Mouse (Mus musculus): Measurements from ENCODE around the gene Galntl6. TPM values are rescaled to one million over a fixed set of nuclear protein-coding genes. Genes with fewer than 3 reads are reported as not detected.

Galntl6 gene
- polyA plus RNA-seq, 1 experiment from 2014 or later: 0.20 TPM

GRCm38 (mm10) chr8:58228725-58229124 lies 683.7 kb downstream of the Galntl6 start:
- H3K9ac ChIP-seq: no peak overlapping the region
- WGBS (ENCODE audit: insufficient replicate concordance): 55% methylated on average over 1 of the region's 1 CpGs
- H3K36me3 ChIP-seq: no peaks in the 10 kb centered on the region
- no peaks in the 10 kb centered on the region for H3K27me3 ChIP-seq (replicated peaks)
- H3K4me1 ChIP-seq: no peaks in the 10 kb centered on the region
- no peak overlapping the region for H3K27ac ChIP-seq
- no peaks in the 10 kb centered on the region for H3K9me3 ChIP-seq (replicated peaks)
- no peak overlapping the region for H3K4me2 ChIP-seq
- no peak for ATAC-seq
- no peak overlapping the region for H3K4me3 ChIP-seq

- H3K4me2 ChIP-seq: no peak overlapping the region
- 63% methylated on average over 8 of the region's 8 CpGs for WGBS (ENCODE audit: insufficient replicate concordance)
- H3K27ac ChIP-seq: no peak overlapping the region
- no peaks in the 10 kb centered on the region for H3K36me3 ChIP-seq
- H3K4me3 ChIP-seq: no peak overlapping the region
- H3K27me3 ChIP-seq (replicated peaks): no peaks in the 10 kb centered on the region
- ATAC-seq: no peak
- H3K4me1 ChIP-seq: no peaks in the 10 kb centered on the region
- no peaks in the 10 kb centered on the region for H3K9me3 ChIP-seq (replicated peaks)
- no peak overlapping the region for H3K9ac ChIP-seq
Measured at GRCm38 (mm10) chr8:58217885-58218284, 694.6 kb downstream of the Galntl6 start.

- no peak overlapping the region for H3K27ac ChIP-seq
- no peak for ATAC-seq
- WGBS (ENCODE audit: insufficient replicate concordance): 51% methylated on average over 1 of the region's 1 CpGs
Measured at GRCm38 (mm10) chr8:58189694-58190093, 722.7 kb downstream of the Galntl6 start.

GRCm38 (mm10) chr8:58146961-58147360 lies 765.5 kb downstream of the Galntl6 start:
- H3K9ac ChIP-seq: no peak overlapping the region
- H3K27ac ChIP-seq: no peak overlapping the region
- no peak for ATAC-seq
- H3K27me3 ChIP-seq (replicated peaks): no peaks in the 10 kb centered on the region
- 36% methylated on average over 1 of the region's 1 CpGs for WGBS (ENCODE audit: insufficient replicate concordance)
- no peak overlapping the region for H3K4me2 ChIP-seq
- no peaks in the 10 kb centered on the region for H3K36me3 ChIP-seq
- no peaks in the 10 kb centered on the region for H3K4me1 ChIP-seq
- no peak overlapping the region for H3K4me3 ChIP-seq
- H3K9me3 ChIP-seq (replicated peaks): no peaks in the 10 kb centered on the region

More at GRCm38 (mm10) chr8:58189694-58190093, 722.7 kb downstream of the Galntl6 start:
- Histone ChIP-seq H3K27me3 (replicated peaks) (no peaks in the 10 kb centered on the region), H3K36me3 (no peaks in the 10 kb centered on the region), H3K4me3 (no peak overlapping the region), H3K9ac (no peak overlapping the region), H3K4me2 (no peak overlapping the region), H3K9me3 (replicated peaks) (no peaks in the 10 kb centered on the region), H3K4me1 (no peaks in the 10 kb centered on the region)

- 62% methylated on average over 4 of the region's 4 CpGs for WGBS (ENCODE audit: insufficient replicate concordance)
- H3K36me3 ChIP-seq: no peaks in the 10 kb centered on the region
Measured at GRCm38 (mm10) chr8:58086733-58087132, 825.7 kb downstream of the Galntl6 start.

GRCm38 (mm10) chr8:58084931-58085330 lies 827.5 kb downstream of the Galntl6 start:
- no peaks in the 10 kb centered on the region for H3K36me3 ChIP-seq
- H3K27ac ChIP-seq: no peak overlapping the region
- H3K4me3 ChIP-seq: no peak overlapping the region
- no peaks in the 10 kb centered on the region for H3K27me3 ChIP-seq (replicated peaks)
- H3K4me1 ChIP-seq: no peaks in the 10 kb centered on the region
- no peak overlapping the region for H3K9ac ChIP-seq
- WGBS (ENCODE audit: insufficient replicate concordance): 61% methylated on average over 6 of the region's 6 CpGs
- no peaks in the 10 kb centered on the region for H3K9me3 ChIP-seq (replicated peaks)
- no peak for ATAC-seq
- H3K4me2 ChIP-seq: no peak overlapping the region

More at GRCm38 (mm10) chr8:58086733-58087132, 825.7 kb downstream of the Galntl6 start:
- Histone ChIP-seq H3K27ac (no peak overlapping the region), H3K4me3 (no peak overlapping the region), H3K9me3 (replicated peaks) (no peaks in the 10 kb centered on the region), H3K9ac (no peak overlapping the region), H3K4me2 (no peak overlapping the region), H3K27me3 (replicated peaks) (no peaks in the 10 kb centered on the region), H3K4me1 (no peaks in the 10 kb centered on the region)
- ATAC-seq: no peak

- Histone ChIP-seq H3K9me3 (replicated peaks) (no peaks in the 10 kb centered on the region), H3K36me3 (no peaks in the 10 kb centered on the region), H3K4me1 (no peaks in the 10 kb centered on the region), H3K4me3 (no peak overlapping the region), H3K9ac (no peak overlapping the region), H3K27me3 (replicated peaks) (no peaks in the 10 kb centered on the region), H3K27ac (no peak overlapping the region), H3K4me2 (no peak overlapping the region)
- 59% methylated on average over 5 of the region's 5 CpGs for WGBS (ENCODE audit: insufficient replicate concordance)
- no peak for ATAC-seq
Measured at GRCm38 (mm10) chr8:58081715-58082114, 830.7 kb downstream of the Galntl6 start.

- WGBS (ENCODE audit: insufficient replicate concordance): 77% methylated on average over 4 of the region's 4 CpGs
Measured at GRCm38 (mm10) chr8:58074611-58075010, 837.8 kb downstream of the Galntl6 start.

GRCm38 (mm10) chr8:58073733-58074132 lies 838.7 kb downstream of the Galntl6 start:
- 88% methylated on average over 1 of the region's 1 CpGs for WGBS (ENCODE audit: insufficient replicate concordance)
- ATAC-seq: no peak
- no peaks in the 10 kb centered on the region for H3K4me1 ChIP-seq
- H3K27ac ChIP-seq: no peak overlapping the region
- no peaks in the 10 kb centered on the region for H3K27me3 ChIP-seq (replicated peaks)
- H3K4me2 ChIP-seq: no peak overlapping the region
- H3K9me3 ChIP-seq (replicated peaks): 0 out of 2 replicates have a peak, but pooled peaks cover 5% of the 10 kb centered on the region
- no peak overlapping the region for H3K4me3 ChIP-seq
- no peak overlapping the region for H3K9ac ChIP-seq
- no peaks in the 10 kb centered on the region for H3K36me3 ChIP-seq

More at GRCm38 (mm10) chr8:58074611-58075010, 837.8 kb downstream of the Galntl6 start:
- ATAC-seq: no peak
- no peaks in the 10 kb centered on the region for H3K27me3 ChIP-seq (replicated peaks)
- H3K4me3 ChIP-seq: no peak overlapping the region
- no peaks in the 10 kb centered on the region for H3K4me1 ChIP-seq
- no peaks in the 10 kb centered on the region for H3K36me3 ChIP-seq
- no peak overlapping the region for H3K4me2 ChIP-seq
- H3K27ac ChIP-seq: no peak overlapping the region
- no peak overlapping the region for H3K9ac ChIP-seq
- 0 out of 2 replicates have a peak, but pooled peaks cover 5% of the 10 kb centered on the region for H3K9me3 ChIP-seq (replicated peaks)

- Histone ChIP-seq H3K4me3 (no peak overlapping the region), H3K9ac (no peak overlapping the region), H3K4me2 (no peak overlapping the region), H3K9me3 (replicated peaks) (no peaks in the 10 kb centered on the region), H3K4me1 (no peaks in the 10 kb centered on the region), H3K27ac (no peak overlapping the region), H3K36me3 (no peaks in the 10 kb centered on the region), H3K27me3 (replicated peaks) (no peaks in the 10 kb centered on the region)
- no peak for ATAC-seq
- 67% methylated on average over 3 of the region's 3 CpGs for WGBS (ENCODE audit: insufficient replicate concordance)
Measured at GRCm38 (mm10) chr8:58032271-58032670, 880.2 kb downstream of the Galntl6 start.

GRCm38 (mm10) chr8:58025558-58025957 lies 886.9 kb downstream of the Galntl6 start:
- Histone ChIP-seq H3K4me3 (no peak overlapping the region), H3K27ac (no peak overlapping the region), H3K9ac (no peak overlapping the region), H3K9me3 (replicated peaks) (no peaks in the 10 kb centered on the region), H3K4me1 (no peaks in the 10 kb centered on the region), H3K36me3 (no peaks in the 10 kb centered on the region), H3K4me2 (no peak overlapping the region), H3K27me3 (replicated peaks) (no peaks in the 10 kb centered on the region)
- ATAC-seq: no peak
- WGBS (ENCODE audit: insufficient replicate concordance): 58% methylated on average over 4 of the region's 4 CpGs

GRCm38 (mm10) chr8:58025094-58025493 lies 887.3 kb downstream of the Galntl6 start:
- Histone ChIP-seq H3K27ac (no peak overlapping the region), H3K27me3 (replicated peaks) (no peaks in the 10 kb centered on the region), H3K9me3 (replicated peaks) (no peaks in the 10 kb centered on the region), H3K36me3 (no peaks in the 10 kb centered on the region), H3K9ac (no peak overlapping the region), H3K4me2 (no peak overlapping the region), H3K4me3 (no peak overlapping the region), H3K4me1 (no peaks in the 10 kb centered on the region)
- no peak for ATAC-seq
- 42% methylated on average over 1 of the region's 1 CpGs for WGBS (ENCODE audit: insufficient replicate concordance)
